Mouse (Mus musculus) retina, embryonic 14.5 days (tissue): ENCODE results near the gene Ksr2.

Source experiments
- DNase-seq: peaks from one replicate; pipeline ENCODE4 v3.0.0-alpha.2; 2015; ENCODE audit warnings: low spot score

Ksr2 gene

GRCm38 (mm10) chr5:117523010-117523409 lies 109.2 kb downstream of the Ksr2 start:
- DNase-seq, result no peak

- DNase-seq, result no peak
Observed at GRCm38 (mm10) chr5:117530991-117531390, 117.2 kb downstream of the Ksr2 start.

GRCm38 (mm10) chr5:117539221-117539620 lies 125.4 kb downstream of the Ksr2 start:
- DNase-seq, result no peak

- DNase-seq, result peak; percentile 31
Observed at GRCm38 (mm10) chr5:117541654-117542053, 127.9 kb downstream of the Ksr2 start.

- no peak for DNase-seq
Observed at GRCm38 (mm10) chr5:117546694-117547268, 133.0 kb downstream of the Ksr2 start.

GRCm38 (mm10) chr5:117550992-117551391 lies 137.2 kb downstream of the Ksr2 start:
- no peak for DNase-seq

- no peak for DNase-seq
Observed at GRCm38 (mm10) chr5:117552096-117552495, 138.3 kb downstream of the Ksr2 start.

GRCm38 (mm10) chr5:117554505-117554904 lies 140.7 kb downstream of the Ksr2 start:
- no peak for DNase-seq

GRCm38 (mm10) chr5:117556570-117556969 lies 142.8 kb downstream of the Ksr2 start:
- no peak for DNase-seq

- no peak for DNase-seq
Observed at GRCm38 (mm10) chr5:117561080-117561479, 147.3 kb downstream of the Ksr2 start.

- DNase-seq, result no peak
Observed at GRCm38 (mm10) chr5:117566051-117566665, 152.4 kb downstream of the Ksr2 start.

GRCm38 (mm10) chr5:117569190-117569795 lies 155.5 kb downstream of the Ksr2 start:
- DNase-seq, result no peak

- DNase-seq, result no peak
Observed at GRCm38 (mm10) chr5:117572428-117572827, 158.6 kb downstream of the Ksr2 start.

GRCm38 (mm10) chr5:117574894-117575293 lies 161.1 kb downstream of the Ksr2 start:
- DNase-seq, result no peak

GRCm38 (mm10) chr5:117577598-117577997 lies 163.8 kb downstream of the Ksr2 start:
- no peak for DNase-seq

- DNase-seq, result no peak
Observed at GRCm38 (mm10) chr5:117581711-117582110, 167.9 kb downstream of the Ksr2 start.

GRCm38 (mm10) chr5:117584428-117584827 lies 170.6 kb downstream of the Ksr2 start:
- no peak for DNase-seq

- no peak for DNase-seq
Observed at GRCm38 (mm10) chr5:117589266-117589665, 175.5 kb downstream of the Ksr2 start.

- DNase-seq, result no peak
Observed at GRCm38 (mm10) chr5:117593273-117593672, 179.5 kb downstream of the Ksr2 start.

- no peak for DNase-seq
Observed at GRCm38 (mm10) chr5:117596803-117597202, 183.0 kb downstream of the Ksr2 start.

- no peak for DNase-seq
Observed at GRCm38 (mm10) chr5:117602026-117602425, 188.2 kb downstream of the Ksr2 start.

GRCm38 (mm10) chr5:117607761-117608309 lies 194.0 kb downstream of the Ksr2 start:
- no peak for DNase-seq

GRCm38 (mm10) chr5:117614331-117615024 lies 200.7 kb downstream of the Ksr2 start:
- DNase-seq, result peak; percentile 89
